Mouse (Mus musculus) CD4-positive, CD25-positive, alpha-beta regulatory T cell, adult 2 months (primary cell): Measurements from ENCODE around the gene Large2.

Experiments used
- DNase-seq: peaks from one replicate; pipeline ENCODE4 v3.0.0-alpha.2; 2012; ENCODE audit warnings: low read depth, low spot score

The Large2 gene

DNA sequence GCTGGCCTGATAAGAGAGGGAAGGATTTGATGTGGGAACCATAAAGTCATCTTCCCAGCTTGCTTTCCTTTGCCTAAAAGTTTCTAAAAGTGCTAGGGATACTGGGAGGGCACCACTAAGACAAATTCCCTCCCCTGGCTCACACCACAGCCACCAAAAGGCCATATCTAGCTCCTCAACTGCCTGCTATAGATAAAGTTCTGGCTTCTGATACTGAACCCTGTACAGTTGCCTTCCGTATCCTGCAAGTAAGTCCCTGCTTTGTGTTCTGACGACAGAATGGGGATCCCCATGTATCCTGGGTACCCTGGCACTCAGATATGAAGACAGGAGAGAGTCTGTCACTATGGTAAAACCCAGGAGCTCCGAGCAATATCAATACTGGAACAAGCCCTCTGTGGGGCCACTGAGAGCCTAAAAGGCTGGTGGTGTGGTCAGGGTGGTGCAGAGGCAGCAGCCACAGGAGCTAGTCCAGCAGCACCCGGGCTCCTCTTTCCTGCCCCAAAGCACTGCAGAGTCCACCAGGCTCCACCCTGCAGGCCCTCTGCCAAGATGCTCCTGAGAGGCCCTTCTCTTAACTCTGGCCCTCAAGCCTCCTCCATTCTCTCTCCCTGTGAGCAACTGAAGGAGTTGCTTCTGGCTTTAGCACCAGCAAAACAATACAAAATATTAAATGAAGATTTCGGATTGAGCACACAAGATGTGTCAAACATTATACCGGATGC is 15.7 kb upstream of the Large2 start:
- DNase-seq: no peak

GRCm38 (mm10) chr2:92389645-92390044 is 15.0 kb upstream of the Large2 start:
- no peak for DNase-seq

DNA sequence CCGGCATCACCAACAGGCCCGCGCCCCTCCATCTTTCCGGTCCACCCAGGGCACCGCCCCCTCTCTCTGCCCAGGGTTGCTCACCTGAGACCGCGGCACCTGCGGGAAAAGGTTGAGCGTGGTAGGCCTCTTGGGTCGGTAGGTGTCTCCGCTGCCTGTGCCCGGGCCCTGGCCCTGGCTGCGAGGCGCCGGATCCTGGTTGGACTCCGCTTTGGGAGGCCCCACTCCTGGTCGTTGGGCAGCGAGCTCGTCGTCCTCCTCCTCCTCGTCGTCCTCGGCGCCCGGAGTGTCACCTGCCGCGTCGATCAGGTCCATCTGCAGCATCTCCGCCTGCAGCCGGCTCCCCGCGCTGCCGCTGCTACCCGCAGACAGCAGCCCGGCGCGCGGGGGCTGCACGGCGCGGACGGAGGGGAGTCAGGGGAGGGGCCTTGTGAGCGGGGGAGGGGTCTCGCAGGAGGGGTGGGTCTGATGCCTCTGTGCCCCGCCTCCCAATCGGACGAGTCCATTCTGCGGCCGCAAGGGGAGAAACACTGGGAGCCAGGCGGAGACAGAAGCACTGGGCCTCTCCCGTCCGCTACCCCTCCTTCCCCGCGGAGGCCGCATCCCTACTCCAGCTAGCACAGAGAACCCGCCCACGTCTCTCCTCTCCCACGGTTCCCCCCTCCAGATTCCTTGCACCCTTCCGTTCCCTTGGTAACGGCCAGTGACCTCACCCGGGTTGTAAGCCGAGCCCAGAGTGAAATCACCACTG is 14.4 kb upstream of the Large2 start:
- DNase-seq: peak; percentile 73

DNA sequence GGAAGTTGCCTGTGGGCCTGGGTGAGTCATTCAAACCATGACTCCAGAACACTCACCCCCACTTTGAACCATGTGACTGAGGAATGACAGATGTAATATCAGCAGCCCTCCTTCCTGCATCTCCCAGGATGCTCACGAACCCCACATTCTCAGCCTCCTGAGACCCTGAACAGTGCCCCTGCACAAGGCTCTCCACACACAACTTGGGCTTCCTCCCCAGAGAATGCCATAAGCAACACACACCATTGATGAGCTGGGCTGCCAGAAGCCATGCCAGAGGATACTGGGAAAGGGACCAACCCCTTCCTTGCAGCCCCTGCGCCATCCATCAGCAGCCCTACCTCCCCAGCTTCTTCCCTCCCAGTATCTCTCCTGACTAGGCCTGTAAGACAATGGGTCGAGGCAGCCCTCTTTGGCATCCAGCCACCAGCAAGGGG is 13.4 kb upstream of the Large2 start:
- no peak for DNase-seq

GRCm38 (mm10) chr2:92387646-92388045 is 13.0 kb upstream of the Large2 start:
- DNase-seq: no peak

DNA sequence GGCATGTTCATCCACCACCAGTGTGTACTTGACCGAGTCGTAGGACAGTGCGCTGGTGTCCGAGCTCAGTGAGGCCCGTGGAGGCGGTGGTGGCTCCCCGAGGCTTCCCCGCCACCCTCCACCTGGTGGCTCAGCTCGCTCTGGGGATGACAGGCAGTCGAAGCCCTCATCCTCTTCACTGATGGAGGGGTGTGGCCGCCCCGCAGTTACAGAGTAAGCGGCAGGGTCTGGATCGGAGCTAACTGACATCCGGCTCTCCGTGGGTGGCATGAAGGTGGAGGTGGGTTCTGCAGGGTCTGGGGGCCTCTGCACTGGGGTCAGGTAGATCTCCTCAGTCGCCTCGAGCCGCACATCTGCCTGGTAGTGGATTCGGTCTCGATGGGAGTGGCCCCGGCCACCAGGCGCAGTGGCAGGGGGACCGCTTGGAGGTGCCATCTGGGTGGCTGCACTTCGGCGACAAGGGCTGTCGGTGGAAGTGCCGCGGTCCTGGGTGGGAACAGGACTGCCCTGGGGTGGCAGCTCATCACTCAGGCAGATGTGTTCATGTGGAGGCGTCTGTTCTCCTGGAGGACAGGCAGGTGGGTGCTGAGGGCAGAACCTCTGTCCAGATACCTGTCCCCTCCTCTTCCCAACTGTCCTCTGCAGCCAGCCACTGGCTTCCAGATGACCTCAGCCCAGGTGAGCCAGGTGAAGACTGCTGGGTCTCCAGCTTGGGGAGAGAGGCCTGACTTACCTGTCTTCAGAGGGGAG is 12.3 kb upstream of the Large2 start:
- no peak for DNase-seq

DNA sequence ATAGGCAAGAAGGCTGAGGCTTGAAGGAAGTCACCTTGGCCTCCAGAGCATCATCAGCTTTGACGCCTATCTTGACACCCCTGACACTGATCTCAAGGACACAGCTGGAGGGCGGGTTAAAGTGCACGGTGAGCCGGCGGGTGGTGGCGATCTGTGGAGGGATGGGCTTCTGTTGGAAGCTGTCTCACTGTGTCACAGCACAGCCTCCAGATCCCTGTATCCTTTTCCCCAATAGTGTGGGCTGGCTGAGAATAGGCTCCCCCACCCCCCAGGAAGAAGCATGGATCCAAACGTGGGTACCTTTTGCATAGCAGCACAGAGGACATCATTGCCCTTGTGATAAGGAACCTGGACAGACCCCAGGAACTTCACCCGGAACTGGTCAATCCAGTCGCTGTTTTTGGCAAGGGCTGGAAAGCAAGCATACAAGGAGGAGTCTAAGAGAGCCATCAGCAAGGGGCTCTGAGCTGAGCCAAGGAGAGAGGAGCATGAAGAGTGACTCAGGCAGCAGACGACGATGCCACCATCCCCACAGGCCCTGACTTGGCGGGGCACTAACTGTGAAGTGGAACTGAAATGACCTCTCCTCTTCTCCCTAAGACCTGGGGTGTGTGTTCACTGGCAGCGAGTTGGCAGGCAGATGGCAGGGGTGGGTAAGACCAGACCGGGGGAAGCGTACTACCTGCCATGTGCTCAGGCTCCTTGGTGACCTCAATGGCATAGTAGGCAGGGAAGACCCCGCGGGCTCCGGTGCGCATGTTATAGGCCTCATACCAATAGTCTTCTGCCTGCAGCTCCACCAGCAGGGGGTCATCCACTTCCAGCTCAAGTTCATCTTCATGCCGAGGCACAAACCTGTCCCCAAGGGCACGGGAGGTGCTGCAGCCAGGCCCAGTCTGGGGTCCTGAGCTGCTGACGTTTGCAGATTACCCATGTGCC is 10.7 kb upstream of the Large2 start:
- no peak for DNase-seq

DNA sequence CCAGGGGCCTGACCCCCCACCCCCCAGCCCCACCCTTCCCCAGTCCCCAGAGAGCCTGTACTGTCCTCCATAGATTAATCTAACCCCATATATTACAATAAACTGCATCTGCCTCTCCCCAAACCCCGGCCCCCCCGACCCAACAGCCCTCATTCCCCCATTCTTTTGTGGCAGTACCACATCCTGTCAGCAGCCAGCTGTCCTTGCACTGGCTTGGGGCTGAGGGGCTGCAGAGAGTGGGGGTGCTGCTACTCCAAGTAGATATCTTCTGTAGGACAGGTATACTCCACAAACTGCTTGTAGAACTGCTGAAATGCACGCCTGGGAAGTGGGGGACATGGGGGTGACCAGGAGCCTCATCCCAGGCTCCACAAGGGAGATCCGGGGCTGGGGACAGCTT is 9.4 kb upstream of the Large2 start:
- no peak for DNase-seq

GRCm38 (mm10) chr2:92382759-92383158 is 8.1 kb upstream of the Large2 start:
- no peak for DNase-seq

DNA sequence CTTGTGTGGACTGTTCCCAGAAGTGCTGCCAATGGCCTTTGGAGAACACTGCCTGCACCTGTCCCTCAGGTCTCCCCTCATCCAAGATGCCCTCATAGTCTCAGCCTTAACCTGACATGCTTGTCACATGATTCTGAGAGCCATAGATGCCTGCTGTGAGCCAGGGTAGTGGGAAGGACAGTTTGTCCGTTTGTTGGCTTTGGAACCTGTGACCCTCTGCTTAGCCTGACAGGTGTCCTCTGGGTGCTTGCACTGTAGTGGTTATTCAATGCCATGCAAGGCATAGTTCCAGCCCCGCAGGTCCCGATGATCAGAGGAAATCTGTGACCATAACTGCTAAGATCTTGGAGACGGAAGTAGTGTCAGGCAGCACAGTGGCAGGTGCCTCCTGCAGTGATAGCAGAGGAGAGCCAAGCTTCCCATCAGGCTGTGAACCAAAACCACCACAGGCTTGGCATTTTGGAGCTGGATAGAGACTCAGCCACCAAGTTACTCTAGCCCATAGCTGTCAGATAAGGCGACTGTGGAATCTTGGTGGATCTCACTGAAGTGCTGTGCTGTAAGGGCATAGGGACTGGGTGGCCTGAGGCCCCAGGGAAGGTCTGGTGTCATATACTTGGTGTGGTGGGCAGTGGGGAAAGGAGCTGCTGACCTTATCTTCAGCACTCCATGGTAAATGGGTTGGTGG is 7.4 kb upstream of the Large2 start, which contains the start of gene 1700029I15Rik:
Gene 1700029I15Rik (plus strand): TSS at position 638 of the 688 bp plus-strand sequence.
- no peak for DNase-seq

- no peak for DNase-seq
These were observed 6.5 kb upstream of the Large2 start for GRCm38 (mm10) chr2:92381161-92381560.

GRCm38 (mm10) chr2:92380495-92381050 is 5.9 kb upstream of the Large2 start:
- DNase-seq: peak; percentile 43

DNA sequence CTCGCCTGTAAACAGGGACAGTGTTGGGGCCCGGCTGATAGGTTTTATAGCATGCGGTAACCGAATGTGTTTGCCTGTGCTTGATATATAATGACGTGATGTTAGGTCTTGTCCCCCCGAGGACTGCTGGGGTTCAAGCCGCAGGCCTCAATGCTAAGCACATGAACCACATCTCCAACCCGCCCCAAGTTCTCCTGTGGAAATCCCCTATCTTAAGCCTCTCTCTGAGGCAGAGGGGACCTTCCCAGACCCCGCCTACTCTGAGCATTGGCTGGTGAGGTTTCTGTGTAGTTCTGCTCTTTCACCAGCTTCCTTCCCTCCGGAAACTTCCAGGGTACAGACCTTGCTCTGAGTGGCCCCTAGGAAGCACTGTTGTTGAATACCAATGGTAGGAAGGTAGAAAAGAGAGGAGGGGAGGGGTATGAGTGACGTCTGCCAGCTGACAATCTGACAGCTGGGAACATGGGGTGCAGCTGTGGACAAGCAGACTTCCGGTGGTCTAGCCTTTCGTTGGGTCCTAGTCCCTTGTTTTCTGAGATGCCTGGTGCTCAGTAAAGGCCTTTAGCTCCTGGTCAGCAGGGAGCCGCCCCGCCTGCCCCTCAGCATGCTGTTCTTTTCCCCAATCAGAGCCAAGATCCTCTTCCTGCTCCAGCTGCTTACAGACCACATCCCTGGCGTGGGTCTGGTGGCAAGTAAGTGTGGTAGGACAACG is 5.3 kb upstream of the Large2 start:
- DNase-seq: peak; percentile 83

GRCm38 (mm10) chr2:92377320-92377719 is 2.7 kb upstream of the Large2 start:
- DNase-seq: no peak

- peak; percentile 26 for DNase-seq
These were observed 1.6 kb upstream of the Large2 start for GRCm38 (mm10) chr2:92376300-92376699.

DNA sequence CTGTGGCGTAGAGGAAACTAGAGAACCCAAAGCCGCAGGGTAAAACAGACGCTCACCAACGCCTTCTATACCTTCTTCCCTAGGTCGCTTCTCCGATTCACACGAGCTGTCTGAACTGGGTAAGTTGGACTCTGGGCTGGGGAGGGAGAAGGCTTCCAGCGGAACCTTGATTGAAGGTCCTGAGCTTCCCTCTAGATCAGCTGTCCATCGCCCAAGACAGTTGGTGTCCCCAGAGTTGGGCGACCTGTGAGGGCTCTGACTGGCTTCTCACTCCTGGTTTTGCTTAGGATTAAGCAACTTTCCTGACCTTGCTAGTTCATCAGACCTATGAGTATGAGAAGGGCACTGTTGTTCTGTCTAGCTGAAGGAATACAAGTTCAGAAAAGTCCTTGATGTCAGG is 1.1 kb upstream of the Large2 start:
- no peak for DNase-seq

DNA sequence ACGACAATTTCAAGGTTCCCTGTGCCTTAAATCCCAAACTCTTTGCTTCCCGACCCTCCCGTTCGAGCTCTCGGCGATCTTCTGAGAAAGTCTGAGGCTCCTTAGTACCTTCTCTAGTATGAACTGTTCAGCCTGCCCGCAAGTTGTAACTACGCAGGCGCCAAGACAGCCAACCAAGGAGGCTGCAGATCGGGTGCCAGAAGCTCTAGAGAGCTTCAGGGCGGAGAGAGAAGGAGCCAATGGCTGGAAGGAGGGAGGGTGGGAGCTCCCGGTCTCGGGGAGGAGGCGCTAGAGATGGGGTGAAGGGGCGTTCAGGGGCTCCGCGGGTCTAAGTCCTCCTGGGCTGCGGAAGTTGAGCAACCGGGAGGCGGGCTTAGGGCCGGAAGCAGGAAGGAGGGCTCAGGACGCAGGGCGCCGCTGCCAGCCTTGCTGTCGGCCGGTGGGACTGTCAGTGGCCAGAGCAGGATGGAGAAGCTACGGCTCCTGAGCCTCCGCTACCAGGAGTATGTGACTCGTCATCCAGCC is 492 bp upstream of the Large2 start:
- DNase-seq: peak; percentile 96

DNA sequence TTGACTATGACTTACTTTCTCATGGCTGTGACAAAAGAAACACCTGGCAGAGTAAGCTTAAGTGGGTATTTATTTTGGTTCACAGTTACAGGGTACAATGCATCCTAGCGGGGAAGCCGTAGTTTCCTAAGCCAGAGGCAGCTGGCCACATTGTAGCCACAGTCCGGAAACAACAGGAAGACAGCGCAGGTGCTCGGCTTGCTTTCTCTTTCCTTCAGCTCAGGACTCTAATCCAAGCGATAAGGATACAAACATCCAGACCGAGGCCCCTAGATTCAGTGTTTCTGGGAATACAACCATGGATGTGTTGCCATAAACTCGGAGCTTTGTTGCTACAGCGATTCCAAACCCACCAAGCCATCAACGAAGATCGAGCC is 1.2 kb downstream of the Large2 start:
- no peak for DNase-seq

DNA sequence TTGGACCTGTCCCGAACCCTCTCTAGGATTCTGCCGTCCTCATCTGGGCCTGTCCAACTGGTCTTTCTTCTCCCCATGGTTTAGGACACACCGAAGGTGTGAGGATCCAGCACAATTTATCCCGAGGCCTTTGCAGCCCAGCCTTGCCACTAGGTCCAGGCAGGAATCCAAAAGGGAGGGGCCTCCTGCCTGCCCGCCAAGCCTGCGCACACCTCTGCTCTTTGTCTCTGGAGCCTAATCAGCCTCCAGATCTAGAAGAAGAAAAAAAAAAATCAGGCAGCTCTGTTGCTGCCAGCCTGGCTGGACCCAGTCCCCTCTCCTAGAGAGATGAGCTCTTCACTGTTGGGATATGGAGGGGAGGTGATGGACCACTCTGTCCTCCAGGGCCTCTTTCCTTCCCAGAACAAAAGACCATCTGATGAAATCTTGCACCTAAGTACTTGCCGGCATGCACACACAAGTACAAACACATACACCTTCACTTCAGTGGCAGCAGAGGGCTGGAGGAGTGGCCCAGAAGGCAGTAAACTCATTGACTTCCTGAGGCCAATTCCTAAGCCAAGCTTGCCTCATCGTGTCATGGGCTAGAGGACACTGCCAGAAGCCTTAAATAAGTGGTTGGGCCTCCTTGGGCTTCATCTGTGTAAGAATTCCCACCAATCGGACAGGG is 1.8 kb downstream of the Large2 start:
- DNase-seq: no peak
